8 mouse cellular contexts compared by ENCODE assay signal in genomic region chr8:124896632-124897385, GRCm38 (mm10). TPM values are rescaled to one million over a fixed set of nuclear protein-coding genes. Genes with fewer than 3 reads are reported as not detected.
DNase-seq lines count a peak whose midpoint lies in the region; ATAC-seq and TF ChIP-seq lines count a peak whose summit lies in the region.

No protein-coding gene starts in this region.

- peak; percentile 74 for DNase-seq in cerebellum, adult 11 months
- peak; percentile 76 for DNase-seq in heart, postnatal 0 days (ENCODE audit: low spot score)
- peak; percentile 86 to 91 for DNase-seq in kidney, postnatal 4 days
- peak; percentile 90 to 92 for DNase-seq in lung, adult 18-20 months
- DNase-seq in testis, postnatal 14 days (ENCODE audit: low spot score), result peak; percentile 67

- 1% methylated on average over 51 of the region's 60 CpGs for WGBS in forebrain, embryonic 13.5 days
- WGBS in heart, postnatal 0 days, result under 1% methylated on average over 60 of the region's 60 CpGs
- 1% methylated on average over 60 of the region's 60 CpGs for whole genome bisulfite sequencing in neural tube, embryonic 15.5 days

- peak; percentile 18 for TF ChIP-seq CTCF in ES-Bruce4 (IDR thresholded peaks at IDR 0.05; ENCODE audit: low read depth, low read length)
- peak; percentile 54 for TF ChIP-seq CTCF in heart, postnatal 0 days (IDR thresholded peaks at IDR 0.05; ENCODE audit: low read depth)

- no peak for TF ChIP-seq POLR2A in ES-Bruce4 (IDR thresholded peaks at IDR 0.05; ENCODE audit: insufficient read depth, low read length)

- ATAC-seq in forebrain, embryonic 13.5 days, result peak; percentile 26
- ATAC-seq in heart, postnatal 0 days (ENCODE audit: insufficient read depth, low read depth), result peak; percentile 51
- ATAC-seq in neural tube, embryonic 15.5 days (ENCODE audit: low FRiP score), result peak; percentile 56

- no peak overlapping the region for H3K27ac ChIP-seq in ES-Bruce4 (ENCODE audit: insufficient read depth, low read length)
- H3K27ac ChIP-seq in forebrain, embryonic 13.5 days, result peak overlapping the region; percentile 70
- H3K27ac ChIP-seq in heart, postnatal 0 days (ENCODE audit: low read depth), result peak overlapping the region; percentile 84
- peak overlapping the region; percentile 85 for H3K27ac ChIP-seq in neural tube, embryonic 15.5 days (replicated peaks)

- no peaks in the 10 kb centered on the region for H3K9me3 ChIP-seq in ES-Bruce4 (replicated peaks; ENCODE audit: control insufficient read depth, insufficient read depth, low read length, poor library complexity, severe bottlenecking)
- no peaks in the 10 kb centered on the region for H3K9me3 ChIP-seq in forebrain, embryonic 13.5 days (replicated peaks)
- no peaks in the 10 kb centered on the region for H3K9me3 ChIP-seq in heart, postnatal 0 days (replicated peaks; ENCODE audit: control insufficient read depth, low read length)
- no peaks in the 10 kb centered on the region for H3K9me3 ChIP-seq in neural tube, embryonic 15.5 days (replicated peaks)

- H3K27me3 ChIP-seq in ES-Bruce4 (ENCODE audit: control insufficient read depth, insufficient read depth, low read length, poor library complexity, severe bottlenecking), result no peaks in the 10 kb centered on the region
- no peaks in the 10 kb centered on the region for H3K27me3 ChIP-seq in forebrain, embryonic 13.5 days
- H3K27me3 ChIP-seq in heart, postnatal 0 days (ENCODE audit: control insufficient read depth, insufficient read depth, low read length), result no peaks in the 10 kb centered on the region
- no peaks in the 10 kb centered on the region for H3K27me3 ChIP-seq in neural tube, embryonic 15.5 days (replicated peaks)

- TF ChIP-seq EP300 in ES-Bruce4 (IDR thresholded peaks at IDR 0.05; ENCODE audit: insufficient read depth, low read depth, low read length), result no peak
- TF ChIP-seq EP300 in heart, postnatal 0 days (IDR thresholded peaks at IDR 0.05; ENCODE audit: low read depth), result no peak

- H3K4me2 ChIP-seq in forebrain, embryonic 13.5 days, result peak overlapping the region; percentile 99
- peak overlapping the region; percentile 96 for H3K4me2 ChIP-seq in heart, postnatal 0 days (ENCODE audit: low read depth, low read length)
- H3K4me2 ChIP-seq in neural tube, embryonic 15.5 days, result peak overlapping the region; percentile 83

- peaks cover 26% of the 10 kb centered on the region for H3K36me3 ChIP-seq in ES-Bruce4 (ENCODE audit: control insufficient read depth, insufficient read depth, low read length, poor library complexity, severe bottlenecking)
- H3K36me3 ChIP-seq in forebrain, embryonic 13.5 days (ENCODE audit: poor library complexity, severe bottlenecking), result peaks cover 55% of the 10 kb centered on the region
- peaks cover 41% of the 10 kb centered on the region for H3K36me3 ChIP-seq in heart, postnatal 0 days (replicated peaks; ENCODE audit: control insufficient read depth, insufficient read depth, low read length)
- H3K36me3 ChIP-seq in neural tube, embryonic 15.5 days, result peaks cover 47% of the 10 kb centered on the region

- no peaks in the 10 kb centered on the region for H3K4me1 ChIP-seq in ES-Bruce4 (ENCODE audit: control insufficient read depth, insufficient read depth, low read length)
- H3K4me1 ChIP-seq in forebrain, embryonic 13.5 days, result peaks cover 28% of the 10 kb centered on the region
- peaks cover 13% of the 10 kb centered on the region for H3K4me1 ChIP-seq in heart, postnatal 0 days (ENCODE audit: control insufficient read depth, insufficient read depth)
- peaks cover 55% of the 10 kb centered on the region for H3K4me1 ChIP-seq in neural tube, embryonic 15.5 days

- peak overlapping the region; percentile 77 for H3K4me3 ChIP-seq in ES-Bruce4 (ENCODE audit: low read depth, low read length)
- peak overlapping the region; percentile 98 for H3K4me3 ChIP-seq in forebrain, embryonic 13.5 days
- peak overlapping the region; percentile 82 for H3K4me3 ChIP-seq in heart, postnatal 0 days (ENCODE audit: low read depth, low read length)
- peak overlapping the region; percentile 99 for H3K4me3 ChIP-seq in neural tube, embryonic 15.5 days (replicated peaks)

- H3K9ac ChIP-seq in ES-Bruce4 (ENCODE audit: low read depth, poor library complexity, severe bottlenecking), result peak overlapping the region; percentile 76
- H3K9ac ChIP-seq in forebrain, embryonic 13.5 days, result peak overlapping the region; percentile 89
- H3K9ac ChIP-seq in heart, postnatal 0 days (replicated peaks; ENCODE audit: low read depth, low read length), result peak overlapping the region; percentile 79
- peak overlapping the region; percentile 83 for H3K9ac ChIP-seq in neural tube, embryonic 15.5 days (replicated peaks)

RNA-seq across cellular contexts. Expression of gene Exoc8, which starts 0.7 kb away (rescaled TPM):
- 10.1 and 10.9 TPM in 2 replicates for polyA plus RNA-seq in ES-Bruce4 (2011; ENCODE audit: insufficient read depth, insufficient read length, low read depth, missing spikeins)
- 10.3 and 11.1 TPM in 2 replicates for polyA plus RNA-seq in forebrain, embryonic 13.5 days (2015; fragmentation: Nextera tagmentation; extraction: Ambion mirVana)
- total RNA-seq in heart, postnatal 0 days (2014; rRNA removed; ENCODE audit: low replicate concordance), result 9.0 and 16.9 TPM in 2 replicates
- polyA plus RNA-seq in heart, postnatal 0 days (2015; fragmentation: Nextera tagmentation; extraction: Ambion mirVana), result 5.0 and 5.3 TPM in 2 replicates
- polyA plus RNA-seq in neural tube, embryonic 15.5 days (2015; fragmentation: Nextera tagmentation; extraction: Ambion mirVana), result 12.2 and 12.7 TPM in 2 replicates

RNA-seq across cellular contexts. Expression of gene Sprtn, which starts 0.9 kb away (rescaled TPM):
- polyA plus RNA-seq in ES-Bruce4 (2011; ENCODE audit: insufficient read depth, insufficient read length, low read depth, missing spikeins), result 14.3 and 16.0 TPM in 2 replicates
- 9.6 and 9.8 TPM in 2 replicates for polyA plus RNA-seq in forebrain, embryonic 13.5 days (2015; fragmentation: Nextera tagmentation; extraction: Ambion mirVana)
- total RNA-seq in heart, postnatal 0 days (2014; rRNA removed; ENCODE audit: low replicate concordance), result 9.6 and 14.5 TPM in 2 replicates
- 5.1 and 6.7 TPM in 2 replicates for polyA plus RNA-seq in heart, postnatal 0 days (2015; fragmentation: Nextera tagmentation; extraction: Ambion mirVana)
- polyA plus RNA-seq in neural tube, embryonic 15.5 days (2015; fragmentation: Nextera tagmentation; extraction: Ambion mirVana), result 7.3 and 8.1 TPM in 2 replicates

RNA-seq across cellular contexts. Expression of gene 2810004N23Rik, which starts 33.9 kb away (rescaled TPM):
- 93.0 and 93.6 TPM in 2 replicates for polyA plus RNA-seq in ES-Bruce4 (2011; ENCODE audit: insufficient read depth, insufficient read length, low read depth, missing spikeins)
- polyA plus RNA-seq in forebrain, embryonic 13.5 days (2015; fragmentation: Nextera tagmentation; extraction: Ambion mirVana), result 48.0 and 48.3 TPM in 2 replicates
- total RNA-seq in heart, postnatal 0 days (2014; rRNA removed; ENCODE audit: low replicate concordance), result 45.9 and 49.9 TPM in 2 replicates
- 49.6 and 50.2 TPM in 2 replicates for polyA plus RNA-seq in heart, postnatal 0 days (2015; fragmentation: Nextera tagmentation; extraction: Ambion mirVana)
- polyA plus RNA-seq in neural tube, embryonic 15.5 days (2015; fragmentation: Nextera tagmentation; extraction: Ambion mirVana), result 22.0 and 26.7 TPM in 2 replicates

RNA-seq across cellular contexts. Expression of gene Gnpat, which starts 34.0 kb away (rescaled TPM):
- polyA plus RNA-seq in ES-Bruce4 (2011; ENCODE audit: insufficient read depth, insufficient read length, low read depth, missing spikeins), result 96.0 and 113 TPM in 2 replicates
- 100 and 110 TPM in 2 replicates for polyA plus RNA-seq in forebrain, embryonic 13.5 days (2015; fragmentation: Nextera tagmentation; extraction: Ambion mirVana)
- total RNA-seq in heart, postnatal 0 days (2014; rRNA removed; ENCODE audit: low replicate concordance), result 77.2 and 117 TPM in 2 replicates
- polyA plus RNA-seq in heart, postnatal 0 days (2015; fragmentation: Nextera tagmentation; extraction: Ambion mirVana), result 114 and 115 TPM in 2 replicates
- 67.3 and 77.7 TPM in 2 replicates for polyA plus RNA-seq in neural tube, embryonic 15.5 days (2015; fragmentation: Nextera tagmentation; extraction: Ambion mirVana)

RNA-seq across cellular contexts. Expression of gene Egln1, which starts 52.3 kb away (rescaled TPM):
- polyA plus RNA-seq in ES-Bruce4 (2011; ENCODE audit: insufficient read depth, insufficient read length, low read depth, missing spikeins), result 19.9 and 20.3 TPM in 2 replicates
- polyA plus RNA-seq in forebrain, embryonic 13.5 days (2015; fragmentation: Nextera tagmentation; extraction: Ambion mirVana), result 18.0 and 18.7 TPM in 2 replicates
- total RNA-seq in heart, postnatal 0 days (2014; rRNA removed; ENCODE audit: low replicate concordance), result 60.9 and 79.6 TPM in 2 replicates
- 16.5 and 17.7 TPM in 2 replicates for polyA plus RNA-seq in heart, postnatal 0 days (2015; fragmentation: Nextera tagmentation; extraction: Ambion mirVana)
- 15.7 and 16.4 TPM in 2 replicates for polyA plus RNA-seq in neural tube, embryonic 15.5 days (2015; fragmentation: Nextera tagmentation; extraction: Ambion mirVana)
